Mouse (Mus musculus) thymus, adult 2 months (tissue): ENCODE data around the gene Cog4. TPM values are rescaled to one million over a fixed set of nuclear protein-coding genes. Genes with fewer than 3 reads are reported as not detected.

Source experiments
- DNase-seq: peaks from one replicate; pipeline ENCODE4 v3.0.0; 2021
- H3K27ac ChIP-seq: fragments of 200-500 bp; 2 replicates; pipeline ENCODE4 v1.5.1; 2012; ENCODE audit warnings: low read length, control low read depth; ENCODE audit not compliant: control insufficient read depth, insufficient read depth
- H3K27me3 ChIP-seq: fragments of 200-500 bp; 2 replicates; pipeline ENCODE4 v1.6.1; 2012; ENCODE audit warnings: mild to moderate bottlenecking, low read length, moderate library complexity, mixed read lengths; ENCODE audit not compliant: control insufficient read depth, insufficient read depth
- H3K36me3 ChIP-seq: fragments of 200-500 bp; 2 replicates; pipeline ENCODE4 v1.6.1; 2012; ENCODE audit warnings: mild to moderate bottlenecking, low read length, moderate library complexity; ENCODE audit not compliant: control insufficient read depth, insufficient read depth
- H3K4me1 ChIP-seq: fragments of 200-500 bp; replicated peaks from 2 replicates; pipeline ENCODE4 v1.6.1; 2012; ENCODE audit warnings: low read length; ENCODE audit not compliant: control insufficient read depth, insufficient read depth
- H3K4me3 ChIP-seq: fragments of 200-500 bp; 2 replicates; pipeline ENCODE4 v1.5.1; 2012; ENCODE audit warnings: mild to moderate bottlenecking, low read length, control low read depth, moderate library complexity; ENCODE audit not compliant: control insufficient read depth, insufficient read depth
- CTCF ChIP-seq: fragments of 200-500 bp; IDR thresholded peaks from 2 replicates; pipeline ENCODE4 v1.5.1; 2012; ENCODE audit warnings: mild to moderate bottlenecking, control low read depth, low read length, moderate library complexity, borderline replicate concordance; ENCODE audit not compliant: control insufficient read depth, poor library complexity, insufficient read depth; ENCODE audit errors: extremely low read depth
- POLR2A ChIP-seq: fragments of 200-500 bp; IDR thresholded peaks from 2 replicates; pipeline ENCODE4 v1.6.1; 2012; ENCODE audit warnings: mild to moderate bottlenecking, low read length, control low read depth, moderate library complexity; ENCODE audit not compliant: control insufficient read depth, poor library complexity, insufficient read depth; ENCODE audit errors: extremely low read depth
- WGBS: fragments of 180-500 bp; shearing (Covaris S2); methylation state at CpG from one replicate; pipeline ENCODE4 v1.1.7; 2018; 5-methylcytosine and 5-hydroxymethylcytosine counted together
- polyA plus RNA-seq: library from polyadenylated mRNA; depleted of rRNA; stranded (reverse); fragments of >200 nt; gene quantifications from 2 replicates; pipeline ENCODE4 v1.2.3, GENCODE M21; 2012

Gene Cog4
- polyA plus RNA-seq, 1 experiment: 38.3 TPM

DNA sequence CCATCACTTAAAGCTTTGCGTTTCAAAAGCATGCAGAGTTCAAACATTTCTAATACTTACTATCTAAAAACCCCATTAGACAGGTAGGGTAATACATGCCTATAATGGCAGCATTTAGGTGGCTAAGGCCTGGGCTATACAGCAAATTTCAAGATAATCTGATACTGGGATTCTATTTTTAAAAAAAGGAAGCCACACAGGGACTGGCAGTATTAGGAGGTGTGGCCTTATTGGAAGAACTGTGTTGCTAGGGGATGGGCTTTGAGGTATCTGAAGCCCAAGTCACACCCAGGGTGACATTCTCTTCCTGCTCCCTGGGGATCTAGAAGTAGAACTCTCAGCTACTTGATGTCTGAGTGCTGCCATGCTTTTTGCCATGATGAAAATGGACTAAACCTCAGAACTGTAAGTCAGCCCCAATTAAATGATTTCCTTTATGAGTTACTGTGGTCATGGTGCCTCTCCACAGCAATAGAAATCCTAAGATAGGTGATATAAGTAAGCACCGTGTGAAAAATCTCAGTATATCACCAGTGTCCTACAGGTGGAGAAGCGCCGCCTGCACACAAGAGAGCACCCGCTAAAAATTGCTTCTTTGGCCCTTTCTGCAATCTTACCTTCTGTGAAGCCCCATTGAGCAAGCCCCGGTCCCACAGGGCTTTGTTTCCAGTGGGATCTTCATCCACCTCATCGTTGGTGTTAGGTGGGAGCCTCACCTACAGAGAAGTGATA lies 33.9 kb upstream of the Cog4 start:
- no peak overlapping the region for H3K27ac ChIP-seq
- H3K27me3 ChIP-seq: no peaks in the 10 kb centered on the region
- no peak overlapping the region for H3K4me3 ChIP-seq
- WGBS: 89% methylated on average over 7 of the region's 7 CpGs
- peaks cover 4% of the 10 kb centered on the region for H3K4me1 ChIP-seq
- DNase-seq: no peak
- H3K36me3 ChIP-seq: peaks cover 87% of the 10 kb centered on the region
- TF ChIP-seq POLR2A (no peak), CTCF (no peak)

DNA sequence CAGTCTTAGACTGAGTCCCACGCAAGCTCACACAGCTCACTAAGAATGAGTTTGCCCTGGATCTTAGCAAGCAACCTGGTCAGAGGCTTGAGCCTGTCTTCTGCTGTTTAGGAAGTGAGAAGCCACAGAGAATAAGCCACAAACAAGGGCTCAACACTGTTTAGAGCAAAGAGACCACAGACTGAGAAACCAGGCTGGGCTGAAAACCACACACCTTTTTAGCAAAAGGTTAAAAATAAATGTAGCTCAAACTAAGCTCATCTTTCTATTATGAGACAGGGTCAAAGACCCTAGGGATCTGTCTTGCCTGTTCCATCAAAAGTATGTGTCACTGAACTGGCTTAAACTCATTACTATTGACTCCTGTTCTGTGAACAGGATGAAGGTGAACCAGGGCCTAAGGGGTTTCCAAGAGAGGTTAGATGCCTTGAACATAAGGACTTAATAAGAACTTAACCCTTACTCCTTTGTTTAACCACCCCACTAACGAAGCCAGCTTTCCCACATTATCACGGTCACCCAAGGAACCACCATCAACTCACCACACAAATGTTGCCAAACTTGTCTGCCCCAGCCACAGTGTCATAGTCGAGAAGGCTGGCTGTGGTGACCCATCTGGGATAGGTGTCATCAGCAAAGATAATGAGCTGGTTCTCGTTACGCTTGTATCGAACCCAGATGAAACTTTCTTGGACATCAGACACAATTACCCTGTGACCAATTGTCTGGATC lies 33.2 kb upstream of the Cog4 start:
- peaks cover 94% of the 10 kb centered on the region for H3K36me3 ChIP-seq
- TF ChIP-seq CTCF (no peak), POLR2A (no peak)
- DNase-seq: no peak
- H3K4me1 ChIP-seq: no peaks in the 10 kb centered on the region
- H3K27me3 ChIP-seq: no peaks in the 10 kb centered on the region
- no peak overlapping the region for H3K4me3 ChIP-seq
- no peak overlapping the region for H3K27ac ChIP-seq
- WGBS: 69% methylated on average over 7 of the region's 7 CpGs

DNA sequence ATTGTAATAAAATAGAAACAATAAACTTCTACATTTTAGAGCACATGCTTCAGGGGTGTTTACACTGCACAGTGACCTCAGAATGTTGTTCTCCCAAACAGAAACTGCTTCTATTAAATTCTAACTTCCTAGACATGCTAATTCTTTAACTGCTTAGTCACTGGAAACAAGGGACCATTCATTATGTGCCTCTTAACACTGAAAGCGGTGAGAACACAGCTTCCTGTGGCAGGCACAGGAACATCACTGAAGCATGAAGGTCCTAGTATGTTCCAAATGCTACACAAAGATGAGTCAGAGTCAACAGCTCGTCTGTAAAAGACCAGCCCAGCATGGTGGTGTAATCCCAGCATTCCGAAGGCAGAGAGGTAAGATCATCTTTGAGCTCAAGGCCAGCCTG lies 31.1 kb upstream of the Cog4 start:
- Histone ChIP-seq H3K4me3 (no peak overlapping the region), H3K36me3 (peaks cover 100% of the 10 kb centered on the region), H3K27me3 (no peaks in the 10 kb centered on the region), H3K4me1 (no peaks in the 10 kb centered on the region), H3K27ac (no peak overlapping the region)
- 88% methylated on average over 3 of the region's 3 CpGs for WGBS
- DNase-seq: no peak
- TF ChIP-seq POLR2A (no peak), CTCF (no peak)

DNA sequence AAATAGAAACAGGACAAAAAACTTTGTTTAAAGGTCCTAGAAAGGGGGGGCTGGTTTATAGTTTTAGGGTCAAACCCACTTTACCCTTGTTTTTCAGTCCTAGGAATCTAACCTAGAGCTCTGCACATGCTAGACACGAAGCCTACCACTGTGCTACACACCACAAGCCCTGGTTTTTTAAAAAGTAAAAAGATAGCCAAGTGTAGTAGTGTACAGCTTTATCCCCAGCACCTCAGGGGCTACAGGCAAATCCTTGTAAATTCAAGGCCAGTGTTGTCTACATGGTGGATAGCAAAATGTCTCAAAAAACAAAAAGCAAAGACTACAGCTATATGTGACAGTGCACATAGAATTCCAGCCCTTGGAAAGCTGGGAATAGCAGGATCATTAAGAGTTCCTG lies 29.4 kb upstream of the Cog4 start:
- Histone ChIP-seq H3K4me1 (no peaks in the 10 kb centered on the region), H3K27ac (no peak overlapping the region), H3K36me3 (peaks cover 100% of the 10 kb centered on the region), H3K4me3 (no peak overlapping the region), H3K27me3 (no peaks in the 10 kb centered on the region)
- DNase-seq: no peak
- WGBS: 93% methylated on average over 1 of the region's 1 CpGs
- TF ChIP-seq CTCF (no peak), POLR2A (no peak)

DNA sequence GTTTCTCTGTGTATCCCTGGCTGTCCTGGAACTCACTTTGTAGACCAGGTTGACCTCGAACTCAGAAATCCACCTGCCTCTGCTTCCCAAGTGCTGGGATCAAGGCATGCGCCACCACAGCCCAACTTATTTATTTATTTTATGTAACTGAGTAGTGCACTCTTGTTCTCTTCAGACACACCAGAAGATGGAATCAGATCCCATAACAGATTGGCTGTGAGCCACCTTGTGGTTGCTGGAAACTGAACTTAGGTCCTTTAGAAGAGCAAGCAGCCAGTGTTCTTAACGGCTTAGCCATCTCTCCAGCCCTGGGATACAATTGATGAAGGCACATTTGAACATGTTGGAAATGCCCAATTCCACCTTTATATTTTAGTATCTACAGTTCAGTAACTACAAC lies 27.8 kb upstream of the Cog4 start:
- H3K27ac ChIP-seq: no peak overlapping the region
- 89% methylated on average over 3 of the region's 3 CpGs for WGBS
- no peaks in the 10 kb centered on the region for H3K4me1 ChIP-seq
- peaks cover 100% of the 10 kb centered on the region for H3K36me3 ChIP-seq
- H3K27me3 ChIP-seq: no peaks in the 10 kb centered on the region
- TF ChIP-seq CTCF: no peak
- TF ChIP-seq POLR2A: no peak
- no peak for DNase-seq
- H3K4me3 ChIP-seq: no peak overlapping the region

DNA sequence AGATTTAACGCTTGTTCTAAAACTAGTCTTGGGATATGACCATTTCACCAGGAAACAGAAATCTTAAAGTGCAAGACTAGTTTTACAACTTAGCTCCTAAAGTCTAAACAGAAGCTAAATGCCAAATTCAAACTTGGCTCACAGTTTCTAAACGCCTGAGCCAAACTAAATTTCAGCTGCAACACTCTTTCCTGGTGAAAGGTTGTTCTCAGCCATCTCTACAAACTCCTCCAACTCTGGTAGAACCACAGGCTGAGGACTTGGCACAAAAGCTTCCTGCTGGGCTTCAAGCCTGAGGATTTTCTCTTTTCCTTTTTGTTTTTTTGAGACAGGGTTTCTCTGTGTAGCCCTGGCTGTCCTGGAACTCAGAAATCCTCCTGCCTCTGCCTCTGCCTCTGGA lies 26.1 kb upstream of the Cog4 start:
- Histone ChIP-seq H3K36me3 (peaks cover 100% of the 10 kb centered on the region), H3K27ac (no peak overlapping the region), H3K4me1 (no peaks in the 10 kb centered on the region), H3K4me3 (no peak overlapping the region), H3K27me3 (no peaks in the 10 kb centered on the region)
- TF ChIP-seq POLR2A (no peak), CTCF (no peak)
- 88% methylated on average over 2 of the region's 2 CpGs for WGBS
- DNase-seq: no peak
